Mouse (Mus musculus) embryonic facial prominence, embryonic 11.5 days (tissue): ENCODE measurements at regions not wholly inside any gene's neighbourhood (a gene's known extent, or its start where the extent isn't known, plus 50 kb on each side); places are given as distances from the start of the nearest gene placed in this dataset.

Experiments
- ATAC-seq: fragments of 200-750 bp; cut with Nextera tagmentation; replicated peaks from 2 replicates; pipeline ENCODE4 v1.8.0; 2017; ENCODE audit warnings: low read depth; ENCODE audit not compliant: insufficient number of reproducible peaks, low FRiP score, low TSS enrichment
- DNase-seq: peaks from one replicate; pipeline ENCODE4 v3.0.0-alpha.2; 2015; ENCODE audit warnings: low spot score
- H3K27ac ChIP-seq: fragments of 300-500 bp; sonication (generic); replicated peaks from 2 replicates; pipeline ENCODE4 v1.5.1; 2014; ENCODE audit warnings: mild to moderate bottlenecking, low read depth, low read length, control low read depth
- H3K27me3 ChIP-seq: fragments of 300-500 bp; sonication (generic); 2 replicates; pipeline ENCODE4 v1.6.1; 2014; ENCODE audit warnings: mild to moderate bottlenecking, low read length, moderate library complexity, mixed read lengths; ENCODE audit not compliant: control insufficient read depth, insufficient read depth
- H3K36me3 ChIP-seq: fragments of 300-500 bp; sonication (generic); replicated peaks from 2 replicates; pipeline ENCODE4 v1.6.1; 2014; ENCODE audit warnings: low read depth, mild to moderate bottlenecking, low read length, moderate library complexity, mixed read lengths; ENCODE audit not compliant: control insufficient read depth, insufficient read depth
- H3K4me1 ChIP-seq: fragments of 300-500 bp; sonication (generic); 2 replicates; pipeline ENCODE4 v1.6.1; 2014; ENCODE audit warnings: low read length, mixed read lengths; ENCODE audit not compliant: control insufficient read depth, insufficient read depth
- H3K4me2 ChIP-seq: fragments of 300-500 bp; sonication (generic); 2 replicates; pipeline ENCODE4 v1.6.1; 2014; ENCODE audit warnings: low read depth, mild to moderate bottlenecking, control low read depth, low read length, moderate library complexity
- H3K4me3 ChIP-seq: fragments of 300-500 bp; sonication (generic); 2 replicates; pipeline ENCODE4 v1.5.1; 2014; ENCODE audit warnings: low read depth, low read length, control low read depth
- H3K9ac ChIP-seq: fragments of 300-500 bp; sonication (generic); replicated peaks from 2 replicates; pipeline ENCODE4 v1.6.1; 2014; ENCODE audit warnings: mild to moderate bottlenecking, control low read depth, low read length
- H3K9me3 ChIP-seq: fragments of 300-500 bp; sonication (generic); replicated peaks from 2 replicates; pipeline ENCODE4 v1.6.1; 2016; ENCODE audit warnings: mild to moderate bottlenecking, low read length, inconsistent platforms, mixed read lengths; ENCODE audit not compliant: control insufficient read depth
- WGBS: fragments of 180-500 bp; shearing (Covaris S2); extraction: QIAGEN DNeasy Blood & Tissue Kit; methylation state at CpG from one replicate; pipeline ENCODE4 v1.1.7; 2014; 5-methylcytosine and 5-hydroxymethylcytosine counted together

DNA sequence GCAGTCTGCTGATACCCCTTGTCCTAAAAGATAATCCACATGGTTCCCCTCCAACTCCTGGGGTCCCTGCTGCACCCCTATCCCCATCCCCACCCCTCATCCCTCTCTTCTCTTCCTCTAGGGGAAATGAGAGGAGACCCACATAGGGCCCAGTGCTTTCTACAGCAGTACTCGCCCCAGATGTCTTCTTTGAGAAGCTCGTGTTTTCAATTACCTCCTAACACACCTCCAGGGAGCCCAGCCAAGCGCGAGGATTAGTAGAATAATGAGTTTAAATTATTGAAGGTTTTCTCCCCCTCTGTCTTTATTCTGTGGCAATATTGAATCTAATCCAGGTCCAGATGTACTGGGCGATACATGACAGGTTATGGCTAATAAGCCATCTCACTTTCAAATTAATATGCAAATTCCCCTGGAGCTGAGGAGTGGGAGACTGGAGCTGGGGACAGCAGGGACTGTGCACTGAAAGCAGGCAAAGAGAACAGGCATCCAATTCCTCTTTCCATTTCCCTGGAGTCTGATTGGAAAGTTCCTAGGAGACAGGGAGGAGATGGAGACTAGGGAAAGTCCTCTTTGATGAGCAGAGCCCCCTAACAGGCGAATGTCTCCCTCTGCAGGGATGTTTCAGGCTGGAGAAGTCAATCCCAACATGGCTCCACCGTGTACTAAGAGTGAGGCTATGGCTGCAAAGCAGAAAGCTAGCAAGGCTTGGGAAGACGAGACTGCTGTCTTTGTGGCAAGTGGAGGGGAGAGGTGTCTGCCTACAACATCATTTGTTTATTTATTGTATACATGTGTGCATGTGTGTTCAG lies 177.2 kb upstream of the Mocs1 start:
- DNase-seq (no peak), ATAC-seq (no peak)
- Histone ChIP-seq H3K36me3 (no peaks in the 10 kb centered on the region), H3K9me3 (no peaks in the 10 kb centered on the region), H3K9ac (no peak overlapping the region), H3K4me3 (no peak overlapping the region), H3K27me3 (no peaks in the 10 kb centered on the region), H3K27ac (no peak overlapping the region), H3K4me1 (no peaks in the 10 kb centered on the region), H3K4me2 (no peak overlapping the region)
- WGBS = 41% methylated on average over 8 of the region's 8 CpGs

GRCm38 (mm10) chr17:49252271-49252670 lies 175.9 kb upstream of the Mocs1 start:
- Histone ChIP-seq H3K36me3 (no peaks in the 10 kb centered on the region), H3K9me3 (no peaks in the 10 kb centered on the region), H3K4me1 (no peaks in the 10 kb centered on the region), H3K9ac (no peak overlapping the region), H3K4me2 (no peak overlapping the region), H3K4me3 (no peak overlapping the region), H3K27ac (no peak overlapping the region), H3K27me3 (no peaks in the 10 kb centered on the region)
- no peak for DNase-seq
- ATAC-seq = no peak
- 80% methylated on average over 3 of the region's 3 CpGs for WGBS

- Histone ChIP-seq H3K4me1 (no peaks in the 10 kb centered on the region), H3K9ac (no peak overlapping the region), H3K36me3 (no peaks in the 10 kb centered on the region), H3K4me3 (no peak overlapping the region), H3K27ac (no peak overlapping the region), H3K27me3 (no peaks in the 10 kb centered on the region), H3K9me3 (no peaks in the 10 kb centered on the region), H3K4me2 (no peak overlapping the region)
- DNase-seq (no peak), ATAC-seq (no peak)
These were observed 169.7 kb upstream of the Mocs1 start for GRCm38 (mm10) chr17:49258496-49258895.

DNA sequence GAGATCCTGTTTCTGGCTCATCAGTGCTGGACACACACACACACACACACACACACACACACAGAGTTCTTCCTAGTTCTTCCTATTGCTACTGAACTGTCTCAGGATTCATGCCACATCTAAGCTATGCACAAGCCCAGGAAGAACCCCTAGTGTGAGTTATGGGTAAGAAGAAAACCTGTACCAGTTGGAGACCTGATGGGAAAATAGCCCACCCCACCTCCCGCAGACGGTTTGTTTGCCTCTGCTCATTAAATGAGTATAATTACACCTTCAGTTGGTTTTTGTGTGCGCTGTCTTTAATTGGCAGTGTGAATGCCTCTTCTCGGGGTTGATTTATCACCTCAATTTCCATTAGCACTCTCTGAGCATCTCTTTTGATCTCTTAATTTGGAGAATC lies 165.8 kb upstream of the Mocs1 start:
- Histone ChIP-seq H3K27me3 (no peaks in the 10 kb centered on the region), H3K4me3 (no peak overlapping the region), H3K9ac (no peak overlapping the region), H3K27ac (no peak overlapping the region), H3K9me3 (no peaks in the 10 kb centered on the region), H3K4me1 (no peaks in the 10 kb centered on the region), H3K4me2 (no peak overlapping the region), H3K36me3 (no peaks in the 10 kb centered on the region)
- ATAC-seq = no peak
- DNase-seq = no peak
- 60% methylated on average over 4 of the region's 4 CpGs for WGBS

- ATAC-seq (no peak), DNase-seq (peak; percentile 47)
- Histone ChIP-seq H3K4me2 (no peak overlapping the region), H3K9ac (no peak overlapping the region), H3K4me1 (no peaks in the 10 kb centered on the region), H3K9me3 (no peaks in the 10 kb centered on the region), H3K36me3 (no peaks in the 10 kb centered on the region), H3K27me3 (no peaks in the 10 kb centered on the region), H3K4me3 (no peak overlapping the region), H3K27ac (no peak overlapping the region)
- WGBS = 85% methylated on average over 4 of the region's 4 CpGs
These were observed 161.8 kb upstream of the Mocs1 start for GRCm38 (mm10) chr17:49266343-49266742.

DNA sequence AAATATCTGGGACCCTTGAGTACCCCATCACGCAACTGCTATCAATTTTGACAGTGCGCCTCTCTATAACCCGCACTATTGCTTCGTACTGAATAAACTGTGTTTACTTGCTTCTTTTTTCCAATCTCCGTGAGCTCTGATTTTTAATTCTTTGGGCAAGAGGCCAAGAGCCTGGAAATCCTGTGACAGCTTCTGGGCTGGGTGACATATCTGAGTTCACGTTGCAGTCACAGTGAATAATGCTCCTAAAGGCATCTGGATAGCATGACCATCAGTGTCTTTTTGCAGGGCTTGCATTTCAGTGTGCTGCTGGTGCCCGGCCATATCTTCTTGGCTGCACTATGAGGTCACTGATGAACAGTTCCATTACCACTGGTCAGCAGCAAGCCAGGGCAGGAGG lies 158.2 kb upstream of the Mocs1 start:
- no peaks in the 10 kb centered on the region for H3K4me1 ChIP-seq
- no peaks in the 10 kb centered on the region for H3K9me3 ChIP-seq
- ATAC-seq = no peak

DNA sequence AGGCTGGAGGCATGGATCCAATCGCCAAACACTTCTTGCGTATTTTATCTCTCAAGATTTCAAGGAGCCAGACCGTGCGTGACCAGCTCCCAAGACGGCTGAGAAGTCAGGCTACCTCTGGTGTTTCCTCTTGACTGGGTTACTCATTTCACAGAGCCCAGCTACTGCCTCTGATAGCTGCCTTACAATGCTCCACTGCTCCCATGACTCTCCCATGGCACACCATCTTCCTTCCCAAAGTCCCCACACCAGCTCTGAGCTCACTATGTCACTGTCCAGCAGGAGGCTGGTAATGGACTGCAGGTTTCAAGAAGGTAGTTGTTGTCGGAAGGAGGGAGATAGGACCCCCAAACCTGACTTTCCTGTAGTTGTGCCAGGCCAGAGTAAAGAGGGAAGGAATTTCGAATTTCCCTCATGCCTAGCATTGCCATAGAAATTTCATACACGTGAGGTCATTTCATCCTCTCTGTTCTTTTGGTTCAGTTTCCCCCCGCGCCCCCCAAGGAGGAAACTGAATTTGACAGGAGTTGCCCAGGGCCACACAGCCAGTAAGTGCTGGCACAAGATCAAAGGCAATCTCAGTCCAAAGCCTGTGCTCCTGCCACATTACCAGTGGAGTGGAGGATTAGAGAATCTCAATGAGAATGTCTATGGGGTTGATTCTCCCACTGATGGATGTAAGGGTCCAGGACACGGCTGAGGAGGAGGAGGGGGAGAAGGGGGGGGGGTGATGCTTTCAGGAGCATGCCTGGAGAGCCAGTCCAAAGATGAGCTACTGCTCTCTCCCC lies 155.3 kb upstream of the Mocs1 start:
- ATAC-seq = no peak

More for the DNA sequence above, 158.2 kb upstream of the Mocs1 start:
- Histone ChIP-seq H3K27me3 (no peaks in the 10 kb centered on the region), H3K4me3 (no peak overlapping the region), H3K27ac (no peak overlapping the region), H3K36me3 (no peaks in the 10 kb centered on the region), H3K9ac (no peak overlapping the region), H3K4me2 (no peak overlapping the region)
- no peak for DNase-seq
- 86% methylated on average over 7 of the region's 7 CpGs for WGBS

DNA sequence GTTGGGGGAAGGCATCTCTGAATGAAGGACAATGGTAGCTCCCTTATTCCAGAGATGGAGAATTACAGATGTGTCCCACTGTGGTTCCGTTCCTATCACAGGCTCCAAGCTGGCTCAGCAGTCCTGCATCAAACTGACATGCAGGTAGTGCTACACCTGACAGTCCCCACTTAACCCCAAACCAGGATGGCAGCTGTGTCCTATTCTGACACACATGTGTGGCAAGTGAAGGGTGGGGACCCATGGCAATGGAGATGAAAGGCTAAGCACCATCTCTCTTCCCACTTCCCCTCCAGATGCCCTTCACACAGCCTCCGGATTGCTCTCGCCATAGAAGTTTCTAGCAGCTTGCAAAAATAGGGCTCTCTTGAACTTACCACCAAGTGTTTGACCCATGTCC lies 153.2 kb upstream of the Mocs1 start:
- no peak overlapping the region for H3K9ac ChIP-seq
- no peak overlapping the region for H3K4me3 ChIP-seq
- no peaks in the 10 kb centered on the region for H3K4me1 ChIP-seq
- H3K9me3 ChIP-seq = no peaks in the 10 kb centered on the region
- DNase-seq = no peak
- 89% methylated on average over 3 of the region's 3 CpGs for WGBS
- no peak overlapping the region for H3K27ac ChIP-seq
- no peak overlapping the region for H3K4me2 ChIP-seq
- H3K27me3 ChIP-seq = no peaks in the 10 kb centered on the region
- ATAC-seq = no peak
- no peaks in the 10 kb centered on the region for H3K36me3 ChIP-seq

More for the DNA sequence above, 155.3 kb upstream of the Mocs1 start:
- Histone ChIP-seq H3K4me1 (no peaks in the 10 kb centered on the region), H3K9me3 (no peaks in the 10 kb centered on the region), H3K27me3 (no peaks in the 10 kb centered on the region), H3K27ac (no peak overlapping the region), H3K36me3 (no peaks in the 10 kb centered on the region), H3K4me2 (no peak overlapping the region), H3K9ac (no peak overlapping the region), H3K4me3 (no peak overlapping the region)
- WGBS = 73% methylated on average over 11 of the region's 11 CpGs
- DNase-seq = peak; percentile 32
